Mouse (Mus musculus): Measurements from ENCODE around the gene Xpa. TPM values are rescaled to one million over a fixed set of nuclear protein-coding genes. Genes with fewer than 3 reads are reported as not detected.

Xpa gene
- polyA plus RNA-seq, 1 experiment from 2014 or later, result 17.0 TPM

- Histone ChIP-seq H3K4me2 (ENCODE audit: low read depth, low read length) (no peak overlapping the region), H3K36me3 (ENCODE audit: control insufficient read depth, insufficient read depth, low read length) (peaks cover 18% of the 10 kb centered on the region), H3K27ac (ENCODE audit: low read length) (no peak overlapping the region), H3K4me1 (ENCODE audit: control insufficient read depth, insufficient read depth, low read length) (no peaks in the 10 kb centered on the region), H3K9me3 (ENCODE audit: control insufficient read depth, low read length) (no peaks in the 10 kb centered on the region), H3K4me3 (ENCODE audit: low read length) (no peak overlapping the region), H3K27me3 (replicated peaks; ENCODE audit: control insufficient read depth, insufficient read depth, low read length) (no peaks in the 10 kb centered on the region), H3K9ac (ENCODE audit: low read depth, low read length) (no peak overlapping the region)
- ATAC-seq, result no peak
- 90% methylated on average over 8 of the region's 8 CpGs for WGBS
Measured at GRCm38 (mm10) chr4:46129311-46130004, 66.7 kb downstream of the Xpa start.

DNA sequence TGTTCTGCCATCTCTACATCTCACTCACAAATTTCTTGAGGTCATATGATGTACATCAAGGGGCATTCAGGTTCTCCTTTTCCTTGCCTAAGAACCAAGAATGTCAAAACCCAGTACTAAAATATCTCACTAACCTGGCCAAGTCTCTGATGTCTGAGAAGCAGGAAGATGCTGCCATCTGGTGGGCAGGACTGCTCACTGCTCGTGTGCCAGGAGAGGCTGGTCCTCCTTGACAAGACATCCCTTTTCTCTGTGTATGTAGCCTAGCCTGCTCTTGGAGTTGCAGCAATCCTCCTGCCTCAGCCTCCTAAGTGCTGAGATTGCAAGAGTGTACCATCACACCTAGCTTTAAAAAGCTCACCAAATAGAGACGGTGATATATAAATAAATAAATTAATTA is 69.6 kb downstream of the Xpa start:
- ATAC-seq, result no peak
- no peak overlapping the region for H3K4me3 ChIP-seq (ENCODE audit: low read length)
- H3K27ac ChIP-seq (ENCODE audit: low read length), result no peak overlapping the region
- H3K9ac ChIP-seq (ENCODE audit: low read depth, low read length), result no peak overlapping the region
- H3K9me3 ChIP-seq (ENCODE audit: control insufficient read depth, low read length), result no peaks in the 10 kb centered on the region
- H3K36me3 ChIP-seq (ENCODE audit: control insufficient read depth, insufficient read depth, low read length), result peaks cover 16% of the 10 kb centered on the region
- H3K4me1 ChIP-seq (ENCODE audit: control insufficient read depth, insufficient read depth, low read length), result no peaks in the 10 kb centered on the region
- no peak overlapping the region for H3K4me2 ChIP-seq (ENCODE audit: low read depth, low read length)
- no peaks in the 10 kb centered on the region for H3K27me3 ChIP-seq (replicated peaks; ENCODE audit: control insufficient read depth, insufficient read depth, low read length)
- 41% methylated on average over 2 of the region's 2 CpGs for WGBS

GRCm38 (mm10) chr4:46123358-46123757 is 72.8 kb downstream of the Xpa start:
- no peak for ATAC-seq
- Histone ChIP-seq H3K4me1 (ENCODE audit: control insufficient read depth, insufficient read depth, low read length) (no peaks in the 10 kb centered on the region), H3K27ac (ENCODE audit: low read length) (no peak overlapping the region), H3K27me3 (replicated peaks; ENCODE audit: control insufficient read depth, insufficient read depth, low read length) (no peaks in the 10 kb centered on the region), H3K4me2 (ENCODE audit: low read depth, low read length) (no peak overlapping the region), H3K9ac (ENCODE audit: low read depth, low read length) (no peak overlapping the region), H3K9me3 (ENCODE audit: control insufficient read depth, low read length) (no peaks in the 10 kb centered on the region), H3K4me3 (ENCODE audit: low read length) (no peak overlapping the region), H3K36me3 (ENCODE audit: control insufficient read depth, insufficient read depth, low read length) (peaks cover 19% of the 10 kb centered on the region)
- WGBS, result 84% methylated on average over 6 of the region's 6 CpGs

GRCm38 (mm10) chr4:46120767-46121166 is 75.3 kb downstream of the Xpa start:
- peaks cover 24% of the 10 kb centered on the region for H3K36me3 ChIP-seq (ENCODE audit: control insufficient read depth, insufficient read depth, low read length)
- WGBS, result 84% methylated on average over 3 of the region's 3 CpGs
- no peaks in the 10 kb centered on the region for H3K27me3 ChIP-seq (replicated peaks; ENCODE audit: control insufficient read depth, insufficient read depth, low read length)
- no peak overlapping the region for H3K27ac ChIP-seq (ENCODE audit: low read length)
- no peak overlapping the region for H3K4me2 ChIP-seq (ENCODE audit: low read depth, low read length)
- no peaks in the 10 kb centered on the region for H3K4me1 ChIP-seq (ENCODE audit: control insufficient read depth, insufficient read depth, low read length)
- H3K9me3 ChIP-seq (ENCODE audit: control insufficient read depth, low read length), result no peaks in the 10 kb centered on the region
- H3K4me3 ChIP-seq (ENCODE audit: low read length), result no peak overlapping the region
- no peak for ATAC-seq
- H3K9ac ChIP-seq (ENCODE audit: low read depth, low read length), result no peak overlapping the region

- no peak for ATAC-seq
- H3K9me3 ChIP-seq (ENCODE audit: control insufficient read depth, low read length), result no peaks in the 10 kb centered on the region
Measured at GRCm38 (mm10) chr4:46119514-46120094, 76.5 kb downstream of the Xpa start.

GRCm38 (mm10) chr4:46117536-46117935 is 78.6 kb downstream of the Xpa start:
- Histone ChIP-seq H3K4me2 (ENCODE audit: low read depth, low read length) (no peak overlapping the region), H3K9me3 (ENCODE audit: control insufficient read depth, low read length) (no peaks in the 10 kb centered on the region), H3K27ac (ENCODE audit: low read length) (no peak overlapping the region), H3K4me1 (ENCODE audit: control insufficient read depth, insufficient read depth, low read length) (no peaks in the 10 kb centered on the region), H3K36me3 (ENCODE audit: control insufficient read depth, insufficient read depth, low read length) (peaks cover 18% of the 10 kb centered on the region; the same call in 1 of the 2 replicates), H3K4me3 (ENCODE audit: low read length) (no peak overlapping the region), H3K27me3 (replicated peaks; ENCODE audit: control insufficient read depth, insufficient read depth, low read length) (no peaks in the 10 kb centered on the region), H3K9ac (ENCODE audit: low read depth, low read length) (no peak overlapping the region)
- ATAC-seq, result no peak
- WGBS, result 99% methylated on average over 4 of the region's 4 CpGs

More at GRCm38 (mm10) chr4:46119514-46120094, 76.5 kb downstream of the Xpa start:
- Histone ChIP-seq H3K4me2 (ENCODE audit: low read depth, low read length) (no peak overlapping the region), H3K9ac (ENCODE audit: low read depth, low read length) (no peak overlapping the region), H3K36me3 (ENCODE audit: control insufficient read depth, insufficient read depth, low read length) (peaks cover 23% of the 10 kb centered on the region), H3K4me3 (ENCODE audit: low read length) (no peak overlapping the region), H3K4me1 (ENCODE audit: control insufficient read depth, insufficient read depth, low read length) (no peaks in the 10 kb centered on the region), H3K27me3 (replicated peaks; ENCODE audit: control insufficient read depth, insufficient read depth, low read length) (no peaks in the 10 kb centered on the region), H3K27ac (ENCODE audit: low read length) (no peak overlapping the region)
- 91% methylated on average over 14 of the region's 14 CpGs for WGBS

DNA sequence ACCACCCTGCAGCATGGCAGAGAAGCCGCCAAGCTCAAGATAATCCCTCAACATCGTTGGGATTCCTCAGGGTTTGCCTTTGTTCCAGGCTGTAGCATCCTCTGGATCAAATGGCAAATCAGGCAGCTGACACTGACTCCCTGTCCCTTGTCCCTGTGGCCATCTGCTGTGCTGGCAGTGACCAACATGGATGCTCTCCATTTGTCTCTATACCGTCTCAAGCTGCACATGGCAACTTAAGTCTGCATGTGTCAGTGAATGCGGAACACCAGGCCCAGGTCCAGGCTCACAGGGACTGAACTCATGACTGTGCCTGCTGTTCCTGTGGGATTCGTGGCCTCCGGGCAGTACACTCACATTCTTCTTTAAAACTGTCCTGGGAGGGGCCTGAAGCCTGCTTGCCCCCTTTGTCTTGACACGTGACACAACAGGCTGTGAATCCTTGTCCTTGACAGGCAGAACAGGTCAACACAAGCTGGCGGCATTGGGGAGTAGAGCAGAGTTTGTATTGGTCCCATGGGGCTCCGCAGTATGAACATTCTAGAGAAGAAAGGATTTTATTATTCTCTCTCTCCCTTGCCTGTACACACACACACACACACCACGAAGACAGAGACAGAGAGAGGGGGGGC is 79.5 kb downstream of the Xpa start:
- H3K36me3 ChIP-seq (ENCODE audit: control insufficient read depth, insufficient read depth, low read length), result peaks cover 18% of the 10 kb centered on the region; the same call in 1 of the 2 replicates
- no peak overlapping the region for H3K27ac ChIP-seq (ENCODE audit: low read length)
- no peaks in the 10 kb centered on the region for H3K4me1 ChIP-seq (ENCODE audit: control insufficient read depth, insufficient read depth, low read length)
- no peak overlapping the region for H3K4me2 ChIP-seq (ENCODE audit: low read depth, low read length)
- ATAC-seq, result no peak
- H3K4me3 ChIP-seq (ENCODE audit: low read length), result no peak overlapping the region
- H3K9me3 ChIP-seq (ENCODE audit: control insufficient read depth, low read length), result no peaks in the 10 kb centered on the region
- no peaks in the 10 kb centered on the region for H3K27me3 ChIP-seq (replicated peaks; ENCODE audit: control insufficient read depth, insufficient read depth, low read length)
- WGBS, result 80% methylated on average over 10 of the region's 10 CpGs
- no peak overlapping the region for H3K9ac ChIP-seq (ENCODE audit: low read depth, low read length)

DNA sequence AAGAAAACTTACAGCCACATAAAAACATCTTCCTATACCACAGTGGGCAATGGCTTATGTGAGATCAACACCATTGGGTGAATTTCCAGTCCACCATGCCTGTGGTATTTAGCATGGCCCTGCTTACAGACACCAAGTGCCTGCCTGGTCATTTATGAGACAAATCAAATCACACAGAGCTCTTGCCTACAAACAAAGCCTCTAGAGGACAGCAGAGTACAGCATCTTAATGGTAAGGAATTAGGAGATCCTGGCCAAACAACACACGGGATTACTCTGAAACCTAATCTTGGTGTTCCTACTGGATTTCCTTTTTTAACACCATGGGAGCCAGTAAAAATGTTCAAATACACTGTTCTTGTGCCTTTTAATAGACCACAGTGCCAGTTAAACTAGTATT is 80.8 kb downstream of the Xpa start:
- ATAC-seq, result no peak
- 70% methylated on average over 1 of the region's 1 CpGs for WGBS

GRCm38 (mm10) chr4:46111361-46111760 is 84.8 kb downstream of the Xpa start:
- H3K4me3 ChIP-seq (ENCODE audit: low read length), result no peak overlapping the region
- H3K9ac ChIP-seq (ENCODE audit: low read depth, low read length), result no peak overlapping the region
- no peak for ATAC-seq
- H3K27ac ChIP-seq (ENCODE audit: low read length), result no peak overlapping the region
- 41% methylated on average over 3 of the region's 3 CpGs for WGBS
- no peaks in the 10 kb centered on the region for H3K27me3 ChIP-seq (replicated peaks; ENCODE audit: control insufficient read depth, insufficient read depth, low read length)
- no peaks in the 10 kb centered on the region for H3K4me1 ChIP-seq (ENCODE audit: control insufficient read depth, insufficient read depth, low read length)
- no peak overlapping the region for H3K4me2 ChIP-seq (ENCODE audit: low read depth, low read length)
- H3K9me3 ChIP-seq (ENCODE audit: control insufficient read depth, low read length), result no peaks in the 10 kb centered on the region
- H3K36me3 ChIP-seq (ENCODE audit: control insufficient read depth, insufficient read depth, low read length), result no peaks in the 10 kb centered on the region

More for the DNA sequence above, 80.8 kb downstream of the Xpa start:
- Histone ChIP-seq H3K4me3 (ENCODE audit: low read length) (no peak overlapping the region), H3K27ac (ENCODE audit: low read length) (no peak overlapping the region), H3K9ac (ENCODE audit: low read depth, low read length) (no peak overlapping the region), H3K36me3 (ENCODE audit: control insufficient read depth, insufficient read depth, low read length) (peaks cover 18% of the 10 kb centered on the region; the same call in 1 of the 2 replicates), H3K27me3 (replicated peaks; ENCODE audit: control insufficient read depth, insufficient read depth, low read length) (no peaks in the 10 kb centered on the region), H3K4me2 (ENCODE audit: low read depth, low read length) (no peak overlapping the region), H3K4me1 (ENCODE audit: control insufficient read depth, insufficient read depth, low read length) (no peaks in the 10 kb centered on the region), H3K9me3 (ENCODE audit: control insufficient read depth, low read length) (no peaks in the 10 kb centered on the region)
